ENCODE assay signal across 5 mouse cellular contexts in genomic region chr1:193486668-193487067, GRCm38 (mm10).
DNase-seq lines count a peak whose midpoint lies in the region; ATAC-seq and TF ChIP-seq lines count a peak whose summit lies in the region.
"Not testable (repeated sequence)": the region's sequence is repeated elsewhere in the genome, so short reads cannot be mapped to it uniquely, and the experiment has no call there.

No protein-coding gene starts in this region.

- 0% methylated on average over 2 of the region's 2 CpGs for WGBS in embryonic facial prominence, embryonic 11.5 days
- WGBS in kidney, embryonic 15.5 days: 4% methylated on average over 2 of the region's 2 CpGs

- not testable (repeated sequence) for H3K27me3 ChIP-seq in ES-Bruce4 (ENCODE audit: control insufficient read depth, insufficient read depth, low read length, poor library complexity, severe bottlenecking); embryonic facial prominence, embryonic 11.5 days (ENCODE audit: control insufficient read depth, insufficient read depth, low read length); kidney, embryonic 15.5 days

- not testable (repeated sequence) for H3K9me3 ChIP-seq in ES-Bruce4 (replicated peaks; ENCODE audit: control insufficient read depth, insufficient read depth, low read length, poor library complexity, severe bottlenecking); embryonic facial prominence, embryonic 11.5 days (replicated peaks; ENCODE audit: control insufficient read depth, low read length); kidney, embryonic 15.5 days (replicated peaks)

- peak; percentile 50; the same call in 1 of the 2 replicates for ATAC-seq in embryonic facial prominence, embryonic 11.5 days (replicated peaks; ENCODE audit: insufficient number of reproducible peaks, low FRiP score, low TSS enrichment, low read depth)
- peak; percentile 43; the same call in 1 of the 2 replicates for ATAC-seq in kidney, embryonic 15.5 days (replicated peaks; ENCODE audit: low FRiP score)

- not testable (repeated sequence) for H3K4me2 ChIP-seq in embryonic facial prominence, embryonic 11.5 days (ENCODE audit: low read depth, low read length); kidney, embryonic 15.5 days

- peak; percentile 72 for TF ChIP-seq EP300 in ES-Bruce4 (IDR thresholded peaks at IDR 0.05; ENCODE audit: insufficient read depth, low read depth, low read length)

- H3K4me3 ChIP-seq in ES-Bruce4 (ENCODE audit: low read depth, low read length); embryonic facial prominence, embryonic 11.5 days (ENCODE audit: low read depth, low read length); kidney, embryonic 15.5 days (replicated peaks): not testable (repeated sequence)

- TF ChIP-seq CTCF in ES-Bruce4 (IDR thresholded peaks at IDR 0.05; ENCODE audit: low read depth, low read length): not testable (repeated sequence)

- not testable (repeated sequence) for H3K4me1 ChIP-seq in ES-Bruce4 (ENCODE audit: control insufficient read depth, insufficient read depth, low read length); embryonic facial prominence, embryonic 11.5 days (ENCODE audit: control insufficient read depth, insufficient read depth, low read length)
- H3K4me1 ChIP-seq in kidney, embryonic 15.5 days: peaks cover 10% of the 10 kb centered on the region

- not testable (repeated sequence) for H3K9ac ChIP-seq in ES-Bruce4 (ENCODE audit: low read depth, poor library complexity, severe bottlenecking); embryonic facial prominence, embryonic 11.5 days (replicated peaks; ENCODE audit: low read length); kidney, embryonic 15.5 days

- peak; percentile 73 for DNase-seq in R1 (ENCODE audit: low read depth, low spot score)
- DNase-seq in embryo, embryonic 11 days: peak; percentile 31
- DNase-seq in embryonic facial prominence, embryonic 11.5 days (ENCODE audit: low spot score): not testable (repeated sequence)

- not testable (repeated sequence) for TF ChIP-seq POLR2A in ES-Bruce4 (IDR thresholded peaks at IDR 0.05; ENCODE audit: insufficient read depth, low read length)

- peak overlapping the region; percentile 11; the same call in 1 of the 2 replicates for H3K27ac ChIP-seq in ES-Bruce4 (ENCODE audit: insufficient read depth, low read length)
- not testable (repeated sequence) for H3K27ac ChIP-seq in embryonic facial prominence, embryonic 11.5 days (replicated peaks; ENCODE audit: low read depth, low read length); kidney, embryonic 15.5 days

- not testable (repeated sequence) for H3K36me3 ChIP-seq in ES-Bruce4 (ENCODE audit: control insufficient read depth, insufficient read depth, low read length, poor library complexity, severe bottlenecking); embryonic facial prominence, embryonic 11.5 days (replicated peaks; ENCODE audit: control insufficient read depth, insufficient read depth, low read depth, low read length); kidney, embryonic 15.5 days
